Mouse (Mus musculus) mouse trophoblast stem cell (cell line): Measurements from ENCODE around the gene Idua.

Source experiments
- in situ Hi-C, 2 experiments: fragments of 300-500 bp; cut with MseI, MboI; formaldehyde crosslinking; loops; 2 replicates in 1 of 2; 3 replicates in 1 of 2; pipeline ENCODE4 v1.15.1; 2025

Idua gene

GRCm38 (mm10) chr5:108654444-108654990 is 5.6 kb upstream of the Idua start:
- in situ Hi-C loops, result no loop called here

GRCm38 (mm10) chr5:108655381-108655780 is 4.8 kb upstream of the Idua start:
- in situ Hi-C loops, result no loop called here

- in situ Hi-C loops, result no loop called here
Measured at GRCm38 (mm10) chr5:108655891-108656650, 4.1 kb upstream of the Idua start.

- in situ Hi-C loops, result no loop called here
Measured at GRCm38 (mm10) chr5:108657406-108657805, 2.7 kb upstream of the Idua start.

- in situ Hi-C loops, result no loop called here
Measured at GRCm38 (mm10) chr5:108658611-108659010, 1.5 kb upstream of the Idua start.

GRCm38 (mm10) chr5:108660632-108661268 is 619 bp downstream of the Idua start:
- in situ Hi-C loops, result no loop called here

- in situ Hi-C loops, result no loop called here
Measured at GRCm38 (mm10) chr5:108662772-108663171, 2.6 kb downstream of the Idua start.

GRCm38 (mm10) chr5:108665066-108665465 is 4.9 kb downstream of the Idua start:
- in situ Hi-C loops, result no loop called here

GRCm38 (mm10) chr5:108667370-108667769 is 7.2 kb downstream of the Idua start:
- in situ Hi-C loops, result no loop called here

GRCm38 (mm10) chr5:108668387-108668932 is 8.3 kb downstream of the Idua start:
- in situ Hi-C loops, result no loop called here

- in situ Hi-C loops, result no loop called here
Measured at GRCm38 (mm10) chr5:108668977-108669936, 9.1 kb downstream of the Idua start, which contains the start of gene Dgkq. Dgkq (minus strand) TSS chr5:108669672.

- in situ Hi-C loops, result no loop called here
Measured at GRCm38 (mm10) chr5:108669986-108670385, 9.9 kb downstream of the Idua start.

GRCm38 (mm10) chr5:108670785-108671184 is 10.7 kb downstream of the Idua start:
- in situ Hi-C loops, result no loop called here

GRCm38 (mm10) chr5:108671757-108672156 is 11.6 kb downstream of the Idua start:
- in situ Hi-C loops, result no loop called here

- in situ Hi-C loops, result no loop called here
Measured at GRCm38 (mm10) chr5:108674624-108675023, 14.5 kb downstream of the Idua start.

GRCm38 (mm10) chr5:108675251-108675816 is 15.2 kb downstream of the Idua start, which contains the start of gene Slc26a1:
Slc26a1 (minus strand) TSS chr5:108675569.
- in situ Hi-C loops, result no loop called here

- in situ Hi-C loops, result no loop called here
Measured at GRCm38 (mm10) chr5:108676772-108677498, 16.8 kb downstream of the Idua start.

GRCm38 (mm10) chr5:108677605-108678295 is 17.6 kb downstream of the Idua start:
- in situ Hi-C loops, result no loop called here

GRCm38 (mm10) chr5:108678296-108678854 is 18.2 kb downstream of the Idua start:
- in situ Hi-C loops, result no loop called here
